Mouse (Mus musculus): ENCODE data around the gene Daam1. TPM values are rescaled to one million over a fixed set of nuclear protein-coding genes. Genes with fewer than 3 reads are reported as not detected.
"Not testable (repeated sequence)": the region's sequence is repeated elsewhere in the genome, so short reads cannot be mapped to it uniquely, and the experiment has no call there.

The Daam1 gene
- total RNA-seq, 2 experiments from 2014 or later = 20.0 to 21.6 TPM

- no peak for DNase-seq
Observed at GRCm38 (mm10) chr12:71834041-71834440, 3.2 kb downstream of the Daam1 start.

- DNase-seq = no peak
Observed at GRCm38 (mm10) chr12:71835966-71836668, 5.2 kb downstream of the Daam1 start.

- peak; percentile 30 to 32 for DNase-seq
Observed at GRCm38 (mm10) chr12:71836776-71837175, 5.9 kb downstream of the Daam1 start.

- DNase-seq = no peak
Observed at GRCm38 (mm10) chr12:71837576-71837975, 6.7 kb downstream of the Daam1 start.

- DNase-seq = no peak
Observed at GRCm38 (mm10) chr12:71838230-71838629, 7.4 kb downstream of the Daam1 start.

GRCm38 (mm10) chr12:71839653-71840052, 8.8 kb downstream of the Daam1 start:
- no peak for DNase-seq

GRCm38 (mm10) chr12:71840430-71841186, 9.7 kb downstream of the Daam1 start:
- no peak for DNase-seq

- DNase-seq = peak; percentile 26 to 43
Observed at GRCm38 (mm10) chr12:71842006-71842405, 11.1 kb downstream of the Daam1 start.

GRCm38 (mm10) chr12:71842588-71842987, 11.7 kb downstream of the Daam1 start:
- DNase-seq = no peak

GRCm38 (mm10) chr12:71845486-71845885, 14.6 kb downstream of the Daam1 start:
- no peak for DNase-seq

- DNase-seq = not testable (repeated sequence)
Observed at GRCm38 (mm10) chr12:71846416-71846815, 15.5 kb downstream of the Daam1 start.

- not testable (repeated sequence) for DNase-seq
Observed at GRCm38 (mm10) chr12:71847024-71847423, 16.1 kb downstream of the Daam1 start.

GRCm38 (mm10) chr12:71847617-71848016, 16.7 kb downstream of the Daam1 start:
- DNase-seq = no peak

- DNase-seq = no peak
Observed at GRCm38 (mm10) chr12:71848037-71848776, 17.3 kb downstream of the Daam1 start.

- no peak for DNase-seq
Observed at GRCm38 (mm10) chr12:71849051-71849450, 18.2 kb downstream of the Daam1 start.

- DNase-seq = no peak
Observed at GRCm38 (mm10) chr12:71850135-71850534, 19.3 kb downstream of the Daam1 start.

- no peak for DNase-seq
Observed at GRCm38 (mm10) chr12:71852678-71853077, 21.8 kb downstream of the Daam1 start.

GRCm38 (mm10) chr12:71853694-71854093, 22.8 kb downstream of the Daam1 start:
- no peak for DNase-seq

- no peak for DNase-seq
Observed at GRCm38 (mm10) chr12:71854191-71854590, 23.3 kb downstream of the Daam1 start.

GRCm38 (mm10) chr12:71855730-71856479, 25.0 kb downstream of the Daam1 start:
- peak; percentile 65 to 69 for DNase-seq

- DNase-seq = no peak
Observed at GRCm38 (mm10) chr12:71856480-71856754, 25.5 kb downstream of the Daam1 start.

GRCm38 (mm10) chr12:71859096-71859495, 28.2 kb downstream of the Daam1 start:
- no peak for DNase-seq

All from adrenal gland, postnatal 36 days (tissue).